Mouse (Mus musculus): ENCODE data around the gene Speer4c.
"Not testable (repeated sequence)": the region's sequence is repeated elsewhere in the genome, so short reads cannot be mapped to it uniquely, and the experiment has no call there.

The Speer4c gene

GRCm38 (mm10) chr5:15714171-15714570, at the start of gene Speer4c:
Gene Speer4c (minus strand): TSS chr5:15714271.
- in situ Hi-C loops (cut with MboI; ENCODE audit: low pct_unique_long_range_greater_than_20kb in 1 of 2, low sequenced_read_pairs in 2 of 2, unreplicated experiment in 1 of 2), result not testable (repeated sequence)

- in situ Hi-C loops (cut with MboI; ENCODE audit: low pct_unique_long_range_greater_than_20kb in 1 of 2, low sequenced_read_pairs in 2 of 2, unreplicated experiment in 1 of 2), result no loop called here
These were observed 33.6 kb upstream of the Speer4c start for GRCm38 (mm10) chr5:15747478-15748255.

- in situ Hi-C loops (cut with MboI; ENCODE audit: low pct_unique_long_range_greater_than_20kb in 1 of 2, low sequenced_read_pairs in 2 of 2, unreplicated experiment in 1 of 2), result no loop called here
These were observed 20.2 kb upstream of the Speer4c start for GRCm38 (mm10) chr5:15734097-15734867.

- in situ Hi-C loops (cut with MboI; ENCODE audit: low pct_unique_long_range_greater_than_20kb in 1 of 2, low sequenced_read_pairs in 2 of 2, unreplicated experiment in 1 of 2), result not testable (repeated sequence)
These were observed 11.2 kb downstream of the Speer4c start for GRCm38 (mm10) chr5:15702891-15703290.

GRCm38 (mm10) chr5:15697719-15698118, 16.4 kb downstream of the Speer4c start:
- in situ Hi-C loops (cut with MboI; ENCODE audit: low pct_unique_long_range_greater_than_20kb in 1 of 2, low sequenced_read_pairs in 2 of 2, unreplicated experiment in 1 of 2), result not testable (repeated sequence)

GRCm38 (mm10) chr5:15691849-15692248, 22.2 kb downstream of the Speer4c start:
- in situ Hi-C loops (cut with MboI; ENCODE audit: low pct_unique_long_range_greater_than_20kb in 1 of 2, low sequenced_read_pairs in 2 of 2, unreplicated experiment in 1 of 2), result not testable (repeated sequence)

- in situ Hi-C loops (cut with MboI; ENCODE audit: low pct_unique_long_range_greater_than_20kb in 1 of 2, low sequenced_read_pairs in 2 of 2, unreplicated experiment in 1 of 2), result not testable (repeated sequence)
These were observed 23.2 kb downstream of the Speer4c start for GRCm38 (mm10) chr5:15690822-15691221.

- in situ Hi-C loops (cut with MboI; ENCODE audit: low pct_unique_long_range_greater_than_20kb in 1 of 2, low sequenced_read_pairs in 2 of 2, unreplicated experiment in 1 of 2), result not testable (repeated sequence)
These were observed 24.3 kb downstream of the Speer4c start for GRCm38 (mm10) chr5:15689659-15690213.

GRCm38 (mm10) chr5:15688874-15689658, 25.0 kb downstream of the Speer4c start:
- in situ Hi-C loops (cut with MboI; ENCODE audit: low pct_unique_long_range_greater_than_20kb in 1 of 2, low sequenced_read_pairs in 2 of 2, unreplicated experiment in 1 of 2), result not testable (repeated sequence)

GRCm38 (mm10) chr5:15681301-15682035, 32.6 kb downstream of the Speer4c start:
- in situ Hi-C loops (cut with MboI; ENCODE audit: low pct_unique_long_range_greater_than_20kb in 1 of 2, low sequenced_read_pairs in 2 of 2, unreplicated experiment in 1 of 2), result not testable (repeated sequence)

- in situ Hi-C loops (cut with MboI; ENCODE audit: low pct_unique_long_range_greater_than_20kb in 1 of 2, low sequenced_read_pairs in 2 of 2, unreplicated experiment in 1 of 2), result not testable (repeated sequence)
These were observed 33.8 kb downstream of the Speer4c start for GRCm38 (mm10) chr5:15679980-15680949.

GRCm38 (mm10) chr5:15678907-15679306, 35.2 kb downstream of the Speer4c start:
- in situ Hi-C loops (cut with MboI; ENCODE audit: low pct_unique_long_range_greater_than_20kb in 1 of 2, low sequenced_read_pairs in 2 of 2, unreplicated experiment in 1 of 2), result not testable (repeated sequence)

- in situ Hi-C loops (cut with MboI; ENCODE audit: low pct_unique_long_range_greater_than_20kb in 1 of 2, low sequenced_read_pairs in 2 of 2, unreplicated experiment in 1 of 2), result not testable (repeated sequence)
These were observed 36.3 kb downstream of the Speer4c start for GRCm38 (mm10) chr5:15677750-15678149.

GRCm38 (mm10) chr5:15674429-15675244, 39.4 kb downstream of the Speer4c start:
- in situ Hi-C loops (cut with MboI; ENCODE audit: low pct_unique_long_range_greater_than_20kb in 1 of 2, low sequenced_read_pairs in 2 of 2, unreplicated experiment in 1 of 2), result not testable (repeated sequence)

- in situ Hi-C loops (cut with MboI; ENCODE audit: low pct_unique_long_range_greater_than_20kb in 1 of 2, low sequenced_read_pairs in 2 of 2, unreplicated experiment in 1 of 2), result not testable (repeated sequence)
These were observed 40.1 kb downstream of the Speer4c start for GRCm38 (mm10) chr5:15673989-15674388.

GRCm38 (mm10) chr5:15670789-15671188, 43.3 kb downstream of the Speer4c start:
- in situ Hi-C loops (cut with MboI; ENCODE audit: low pct_unique_long_range_greater_than_20kb in 1 of 2, low sequenced_read_pairs in 2 of 2, unreplicated experiment in 1 of 2), result not testable (repeated sequence)

Measured in mouse embryonic stem cell (cell line).